Mouse (Mus musculus): Measurements from ENCODE around the gene St3gal6.
A peak's percentile ranks its signal among the peaks of the same experiment; 100 is the strongest.

The St3gal6 gene

GRCm38 (mm10) chr16:58521182-58521581, 2.9 kb downstream of the St3gal6 start:
- DNase-seq (ENCODE audit: low read depth, low spot score) = no peak

- DNase-seq (ENCODE audit: low read depth, low spot score) = no peak
These were observed 3.6 kb downstream of the St3gal6 start for GRCm38 (mm10) chr16:58520457-58520856.

GRCm38 (mm10) chr16:58519650-58520073, 4.4 kb downstream of the St3gal6 start:
- DNase-seq (ENCODE audit: low read depth, low spot score) = no peak

- DNase-seq (ENCODE audit: low read depth, low spot score) = no peak
These were observed 6.9 kb downstream of the St3gal6 start for GRCm38 (mm10) chr16:58516960-58517798.

- DNase-seq (ENCODE audit: low read depth, low spot score) = no peak
These were observed 7.9 kb downstream of the St3gal6 start for GRCm38 (mm10) chr16:58516161-58516560.

GRCm38 (mm10) chr16:58514565-58514964, 9.5 kb downstream of the St3gal6 start:
- peak; percentile 25 for DNase-seq (ENCODE audit: low read depth, low spot score)

- DNase-seq (ENCODE audit: low read depth, low spot score) = no peak
These were observed 10.3 kb downstream of the St3gal6 start for GRCm38 (mm10) chr16:58513755-58514154.

GRCm38 (mm10) chr16:58512887-58513286, 11.2 kb downstream of the St3gal6 start:
- peak; percentile 66 for DNase-seq (ENCODE audit: low read depth, low spot score)

- DNase-seq (ENCODE audit: low read depth, low spot score) = peak; percentile 83
These were observed 11.8 kb downstream of the St3gal6 start for GRCm38 (mm10) chr16:58512181-58512761.

- DNase-seq (ENCODE audit: low read depth, low spot score) = no peak
These were observed 19.1 kb downstream of the St3gal6 start for GRCm38 (mm10) chr16:58504945-58505344.

- no peak for DNase-seq (ENCODE audit: low read depth, low spot score)
These were observed 21.5 kb downstream of the St3gal6 start for GRCm38 (mm10) chr16:58502566-58502965.

GRCm38 (mm10) chr16:58501760-58502301, 22.2 kb downstream of the St3gal6 start:
- no peak for DNase-seq (ENCODE audit: low read depth, low spot score)

GRCm38 (mm10) chr16:58499650-58500049, 24.4 kb downstream of the St3gal6 start:
- no peak for DNase-seq (ENCODE audit: low read depth, low spot score)

- no peak for DNase-seq (ENCODE audit: low read depth, low spot score)
These were observed 24.9 kb downstream of the St3gal6 start for GRCm38 (mm10) chr16:58499172-58499584.

GRCm38 (mm10) chr16:58497886-58498713, 25.9 kb downstream of the St3gal6 start:
- DNase-seq (ENCODE audit: low read depth, low spot score) = no peak

GRCm38 (mm10) chr16:58496791-58497190, 27.3 kb downstream of the St3gal6 start:
- no peak for DNase-seq (ENCODE audit: low read depth, low spot score)

- no peak for DNase-seq (ENCODE audit: low read depth, low spot score)
These were observed 36.2 kb downstream of the St3gal6 start for GRCm38 (mm10) chr16:58487861-58488260.

GRCm38 (mm10) chr16:58482296-58482695, 41.7 kb downstream of the St3gal6 start:
- DNase-seq (ENCODE audit: low read depth, low spot score) = no peak

GRCm38 (mm10) chr16:58481906-58482270, 42.2 kb downstream of the St3gal6 start:
- no peak for DNase-seq (ENCODE audit: low read depth, low spot score)

- DNase-seq (ENCODE audit: low read depth, low spot score) = no peak
These were observed 42.7 kb downstream of the St3gal6 start for GRCm38 (mm10) chr16:58481219-58481905.

- peak; percentile 50 for DNase-seq (ENCODE audit: low read depth, low spot score)
These were observed 44.1 kb downstream of the St3gal6 start for GRCm38 (mm10) chr16:58479898-58480448.
